Mouse (Mus musculus): Measurements from ENCODE around the gene Hoxa1.

The Hoxa1 gene

GRCm38 (mm10) chr6:52158276-52159051 lies at the start of gene Hoxa1:
Hoxa1 (minus strand) TSS chr6:52158317.
- DNase-seq (ENCODE audit: low spot score in 2 of 2), result peak; percentile 59 to 81

- DNase-seq (ENCODE audit: low spot score in 2 of 2), result no peak
Measured at GRCm38 (mm10) chr6:52207684-52207976, 49.5 kb upstream of the Hoxa1 start.

GRCm38 (mm10) chr6:52206882-52207683 lies 49.0 kb upstream of the Hoxa1 start:
- no peak for DNase-seq (ENCODE audit: low spot score in 2 of 2)

- no peak for DNase-seq (ENCODE audit: low spot score in 2 of 2)
Measured at GRCm38 (mm10) chr6:52205638-52206621, 47.8 kb upstream of the Hoxa1 start.

GRCm38 (mm10) chr6:52205221-52205620 lies 47.1 kb upstream of the Hoxa1 start:
- no peak for DNase-seq (ENCODE audit: low spot score in 2 of 2)

- DNase-seq (ENCODE audit: low spot score in 2 of 2), result no peak
Measured at GRCm38 (mm10) chr6:52204050-52204752, 46.1 kb upstream of the Hoxa1 start, which contains the start of gene Hoxa5. Hoxa5 (minus strand) TSS chr6:52204587.

- DNase-seq (ENCODE audit: low spot score in 2 of 2), result no peak
Measured at GRCm38 (mm10) chr6:52203371-52204049, 45.4 kb upstream of the Hoxa1 start.

GRCm38 (mm10) chr6:52203121-52203370 lies 44.9 kb upstream of the Hoxa1 start:
- DNase-seq (ENCODE audit: low spot score in 2 of 2), result no peak

- no peak for DNase-seq (ENCODE audit: low spot score in 2 of 2)
Measured at GRCm38 (mm10) chr6:52202362-52203120, 44.4 kb upstream of the Hoxa1 start.

GRCm38 (mm10) chr6:52201269-52201668 lies 43.2 kb upstream of the Hoxa1 start:
- no peak for DNase-seq (ENCODE audit: low spot score in 2 of 2)

- no peak for DNase-seq (ENCODE audit: low spot score in 2 of 2)
Measured at GRCm38 (mm10) chr6:52200751-52201250, 42.7 kb upstream of the Hoxa1 start.

GRCm38 (mm10) chr6:52200073-52200750 lies 42.1 kb upstream of the Hoxa1 start:
- DNase-seq (ENCODE audit: low spot score in 2 of 2), result no peak

- DNase-seq (ENCODE audit: low spot score in 2 of 2), result no peak
Measured at GRCm38 (mm10) chr6:52197271-52197670, 39.2 kb upstream of the Hoxa1 start.

- DNase-seq (ENCODE audit: low spot score in 2 of 2), result no peak
Measured at GRCm38 (mm10) chr6:52196811-52197210, 38.7 kb upstream of the Hoxa1 start.

GRCm38 (mm10) chr6:52194690-52195089 lies 36.6 kb upstream of the Hoxa1 start:
- DNase-seq (ENCODE audit: low spot score in 2 of 2), result no peak

GRCm38 (mm10) chr6:52191860-52192550 lies 33.9 kb upstream of the Hoxa1 start:
- DNase-seq (ENCODE audit: low spot score in 2 of 2), result peak; percentile 75 to 87

- no peak for DNase-seq (ENCODE audit: low spot score in 2 of 2)
Measured at GRCm38 (mm10) chr6:52190906-52191810, 33.0 kb upstream of the Hoxa1 start, which contains the start of gene Hoxa4. Hoxa4 (minus strand) TSS chr6:52191753.

GRCm38 (mm10) chr6:52190410-52190809 lies 32.3 kb upstream of the Hoxa1 start:
- DNase-seq (ENCODE audit: low spot score in 2 of 2), result no peak
